Mouse (Mus musculus) megakaryocyte, embryonic 14.5 days (primary cell): ENCODE measurements around the gene Plekhg4.

Source experiments
- FLI1 ChIP-seq: IDR thresholded peaks from 2 replicates; pipeline ENCODE4 v1.6.1; 2012; ENCODE audit warnings: low read length, inconsistent platforms, mixed read lengths
- GATA1 ChIP-seq: IDR thresholded peaks from 3 replicates; pipeline ENCODE4 v1.6.1; 2012; ENCODE audit warnings: mixed read lengths, low read length, inconsistent platforms, borderline replicate concordance

- TF ChIP-seq GATA1 (no peak), FLI1 (no peak)
Measured at GRCm38 (mm10) chr8:105359646-105360045, 13.4 kb upstream of the Plekhg4 start.
